Mouse (Mus musculus) T-helper 17 cell (primary cell): ENCODE measurements at regions not wholly inside any gene's neighbourhood (a gene's known extent, or its start where the extent isn't known, plus 50 kb on each side); places are given as distances from the start of the nearest gene placed in this dataset.

ENCODE experiments used
- in situ Hi-C, 2 experiments: fragments of 300-600 bp; cut with MboI, MseI; formaldehyde crosslinking; loops; 1 replicate in 1 of 2; 2 replicates in 1 of 2; pipeline ENCODE4 v1.15.1; 2025; ENCODE audit warnings: high pct_unique_total_duplicates in 2 of 2

GRCm38 (mm10) chrX:164589874-164590273, 83.7 kb downstream of the Asb9 start:
- in situ Hi-C loops = loop anchor here in 1 of 2 experiments (10.0 kb wide), 1 partner anchor 125 kb away; no protein-coding TSS in a partner anchor
